Mouse (Mus musculus): ENCODE data around the gene Anapc4. TPM values are rescaled to one million over a fixed set of nuclear protein-coding genes. Genes with fewer than 3 reads are reported as not detected.

Gene Anapc4
- total RNA-seq, 2 experiments from 2014 or later: 58.1 to 60.2 TPM

DNA sequence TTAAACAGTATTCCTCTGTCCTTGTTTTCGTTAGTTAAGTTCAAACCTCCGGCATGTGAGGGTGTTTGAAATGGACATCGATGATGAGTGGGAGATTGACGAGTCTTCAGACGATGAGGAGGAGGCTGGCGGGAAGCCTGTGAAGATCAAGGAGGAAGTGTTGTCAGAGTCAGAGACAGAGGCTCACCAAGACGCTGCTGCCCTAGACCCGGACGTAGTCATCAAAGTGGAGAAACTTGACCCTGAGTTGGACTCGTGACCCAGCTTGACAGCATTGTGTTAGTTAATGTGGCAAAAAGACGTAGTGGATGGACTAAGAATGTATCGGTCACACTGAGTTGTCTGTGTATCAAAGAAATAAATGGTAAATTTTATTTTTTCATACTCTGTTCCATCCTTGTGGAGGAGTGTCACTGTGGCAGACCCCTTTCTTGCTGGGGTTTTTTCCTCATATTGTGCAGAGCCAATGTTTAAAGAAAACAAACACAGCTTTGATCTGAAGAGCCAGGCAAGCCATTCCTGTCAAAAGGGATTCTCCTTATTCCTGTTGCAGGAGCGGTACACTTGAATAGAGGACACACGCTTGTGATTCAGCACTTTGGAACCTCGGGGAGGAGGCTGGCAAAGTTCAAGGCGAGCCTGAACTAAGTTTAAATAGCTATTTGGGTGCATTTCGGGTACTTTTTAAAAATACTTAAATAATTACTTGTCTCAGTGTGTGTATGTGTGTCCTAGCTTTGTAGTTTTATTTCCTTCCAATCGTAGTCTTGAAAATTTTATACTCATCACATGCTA, 32.7 kb downstream of the Anapc4 start:
- DNase-seq (ENCODE audit: low spot score in 2 of 2): no peak

DNA sequence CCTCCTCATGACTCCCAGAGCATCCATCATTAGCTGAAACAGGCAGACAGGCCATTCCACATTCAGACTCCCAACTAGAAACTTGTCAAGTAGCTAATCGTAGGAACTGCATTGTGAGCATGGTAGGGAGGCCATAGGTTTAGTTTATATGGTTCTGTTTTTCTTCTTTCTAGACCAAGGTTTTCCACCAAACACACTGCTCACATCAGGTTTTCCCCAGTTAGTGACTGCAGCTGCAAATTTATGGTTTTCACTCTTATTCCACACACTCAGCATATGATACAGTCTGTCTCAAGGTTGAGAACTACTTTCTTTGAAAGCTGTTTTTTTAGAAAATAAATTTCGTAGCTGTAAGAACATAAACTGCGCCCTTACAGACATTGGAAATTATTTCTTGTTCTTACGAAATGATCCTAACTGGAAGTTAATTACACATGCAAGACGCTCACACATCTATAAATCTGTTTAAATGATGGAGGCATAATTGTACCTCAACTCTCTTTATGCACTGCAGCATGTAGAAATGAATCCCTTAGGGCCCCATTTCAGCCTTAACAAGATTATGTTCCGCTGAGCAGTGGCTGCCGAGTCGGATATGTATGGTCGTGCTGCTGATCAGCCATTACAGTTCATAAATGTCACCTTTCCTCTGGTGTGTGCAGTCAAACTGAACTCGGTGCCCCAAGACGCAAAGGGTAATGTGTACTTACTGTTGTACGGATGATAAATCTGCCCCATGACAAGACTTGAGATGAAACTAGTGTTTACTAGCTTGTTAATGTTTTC, 35.3 kb downstream of the Anapc4 start:
- no peak for DNase-seq (ENCODE audit: low spot score in 2 of 2)

DNA sequence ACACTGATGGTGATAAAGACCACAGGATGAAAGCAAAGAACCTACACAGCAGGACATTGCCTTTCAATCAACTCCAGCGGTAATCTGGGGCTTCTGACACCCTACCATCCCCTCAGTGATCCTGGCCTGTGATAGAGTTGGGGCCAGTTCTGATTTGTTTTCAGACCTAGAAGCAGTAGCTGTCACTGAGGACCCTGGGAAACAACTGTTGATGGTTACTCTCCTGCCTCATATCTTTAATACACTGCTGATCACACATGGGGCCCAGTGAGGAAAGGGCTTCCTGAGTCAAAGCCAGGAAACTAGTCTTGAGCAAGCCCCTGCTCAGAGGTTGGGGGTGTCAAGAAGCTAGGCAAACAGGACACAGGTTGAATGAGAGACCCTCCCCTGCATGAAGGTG, 37.6 kb downstream of the Anapc4 start:
- no peak for DNase-seq (ENCODE audit: low spot score in 2 of 2)

DNA sequence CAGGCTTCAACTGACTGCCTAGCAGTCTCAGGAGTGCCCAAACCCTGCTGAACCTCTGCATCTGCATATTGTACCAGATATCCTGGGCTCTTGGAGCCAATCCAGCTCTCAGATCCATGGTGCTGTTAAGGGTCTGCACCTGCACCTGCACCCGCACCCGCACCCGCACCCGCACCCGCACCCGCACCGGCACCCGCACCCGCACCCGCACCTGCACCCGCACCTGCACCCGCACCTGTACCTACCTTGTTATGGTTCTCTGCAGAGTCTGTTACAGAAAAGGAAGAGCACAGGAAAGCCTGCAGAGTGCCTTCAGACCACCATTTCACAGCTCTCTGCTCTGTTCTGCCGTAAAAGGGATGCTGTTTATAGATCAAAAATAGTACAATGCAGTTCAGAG, 38.2 kb downstream of the Anapc4 start:
- DNase-seq (ENCODE audit: low spot score in 2 of 2): no peak

DNA sequence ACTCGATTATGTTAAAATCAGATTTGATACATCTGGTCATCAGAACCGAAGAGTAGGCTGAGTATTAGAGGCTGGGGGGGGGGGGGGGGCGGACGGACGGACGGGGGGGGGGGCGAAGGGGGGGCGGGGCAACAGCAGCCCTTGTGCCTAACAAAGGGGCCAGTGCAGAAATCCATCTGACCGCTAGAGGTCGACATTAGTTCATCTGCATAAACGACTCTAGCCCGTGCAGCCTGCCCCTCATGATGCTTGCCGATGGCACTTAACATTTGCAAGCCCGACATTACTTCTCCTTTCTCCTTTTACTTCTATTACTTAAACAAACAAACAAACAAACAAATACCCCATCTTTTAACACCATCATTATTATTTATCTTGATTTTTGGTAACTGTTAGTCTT, 45.0 kb downstream of the Anapc4 start:
- peak; percentile 55 to 64 for DNase-seq (ENCODE audit: low spot score in 2 of 2)

DNA sequence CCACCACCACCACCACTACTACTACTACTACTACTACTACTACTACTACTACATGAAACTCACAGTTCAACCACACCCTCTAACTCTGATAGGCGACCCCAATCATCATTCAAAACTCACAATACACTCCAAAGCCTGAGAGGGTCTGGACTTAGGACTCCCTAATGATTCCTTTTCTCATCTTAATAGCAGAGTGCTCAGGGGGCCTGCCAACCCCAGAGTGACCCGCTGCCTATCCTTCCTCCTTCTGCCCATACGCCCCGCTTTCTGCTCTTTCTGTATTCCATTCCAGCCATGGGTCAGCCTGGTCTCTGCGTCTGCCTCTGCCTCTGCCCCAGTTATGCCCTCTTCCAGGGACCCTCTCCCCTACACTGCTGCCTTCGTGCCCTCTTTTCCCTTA, 46.1 kb downstream of the Anapc4 start:
- no peak for DNase-seq (ENCODE audit: low spot score in 2 of 2)

DNA sequence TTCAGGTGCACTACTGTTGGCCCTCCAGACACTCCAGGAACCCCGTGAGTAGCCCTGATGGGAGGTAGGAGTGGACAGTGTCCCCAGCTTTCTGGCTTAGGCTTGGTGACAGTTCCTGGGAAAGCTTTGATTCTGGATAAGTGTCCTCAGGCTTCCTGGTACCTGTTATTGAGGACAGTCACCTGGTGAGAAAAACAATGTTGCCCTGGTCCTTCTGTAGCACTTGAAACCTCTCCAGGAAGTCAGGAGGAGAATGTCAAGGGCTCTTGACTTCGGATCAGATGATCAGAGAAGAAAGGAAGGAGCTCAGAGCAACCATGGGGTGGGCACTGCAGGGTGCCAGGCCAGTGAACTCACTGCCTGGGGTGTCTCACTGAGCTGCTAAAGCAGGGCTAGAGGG, 48.6 kb downstream of the Anapc4 start:
- no peak for DNase-seq (ENCODE audit: low spot score in 2 of 2)

DNA sequence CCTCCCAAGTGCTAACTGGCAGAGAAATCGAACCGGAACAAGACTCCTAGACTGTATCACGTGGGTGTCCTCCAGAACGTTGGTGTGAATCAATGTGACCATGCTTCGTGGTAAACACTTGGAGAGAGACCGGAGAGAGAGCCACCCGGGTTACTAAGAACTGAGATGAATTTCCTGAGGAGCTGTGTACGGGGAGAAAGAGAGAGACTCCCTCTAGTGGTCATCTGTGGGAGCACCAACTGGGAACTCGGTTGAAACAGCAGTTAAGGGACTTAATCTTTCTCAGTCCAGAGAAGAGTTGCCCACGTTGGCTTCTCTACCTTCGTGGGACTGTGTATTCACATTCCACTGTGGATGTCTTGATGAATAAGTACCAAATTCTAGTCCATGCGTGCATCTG, 53.3 kb downstream of the Anapc4 start:
- peak; percentile 60 to 71 for DNase-seq (ENCODE audit: low spot score in 2 of 2)

DNA sequence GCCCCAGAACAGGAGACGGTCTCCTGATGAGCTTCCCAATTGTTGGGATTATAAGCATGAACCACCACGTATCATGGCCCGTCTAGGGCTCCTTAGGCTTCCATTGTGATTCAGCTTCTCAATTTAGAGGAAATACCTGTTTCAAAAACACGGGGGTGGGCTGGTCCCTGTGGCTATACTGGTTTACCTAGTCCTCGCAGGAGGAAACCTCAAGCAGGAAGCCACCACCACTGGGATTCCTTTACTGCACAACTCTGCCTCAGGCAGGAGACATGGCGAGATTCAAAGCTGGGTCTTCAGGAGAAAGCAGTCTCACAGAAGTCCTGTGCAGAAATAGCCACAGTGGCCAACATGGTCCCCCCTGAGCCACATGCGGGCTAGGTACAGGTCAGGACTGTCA, 56.1 kb downstream of the Anapc4 start:
- no peak for DNase-seq (ENCODE audit: low spot score in 2 of 2)

DNA sequence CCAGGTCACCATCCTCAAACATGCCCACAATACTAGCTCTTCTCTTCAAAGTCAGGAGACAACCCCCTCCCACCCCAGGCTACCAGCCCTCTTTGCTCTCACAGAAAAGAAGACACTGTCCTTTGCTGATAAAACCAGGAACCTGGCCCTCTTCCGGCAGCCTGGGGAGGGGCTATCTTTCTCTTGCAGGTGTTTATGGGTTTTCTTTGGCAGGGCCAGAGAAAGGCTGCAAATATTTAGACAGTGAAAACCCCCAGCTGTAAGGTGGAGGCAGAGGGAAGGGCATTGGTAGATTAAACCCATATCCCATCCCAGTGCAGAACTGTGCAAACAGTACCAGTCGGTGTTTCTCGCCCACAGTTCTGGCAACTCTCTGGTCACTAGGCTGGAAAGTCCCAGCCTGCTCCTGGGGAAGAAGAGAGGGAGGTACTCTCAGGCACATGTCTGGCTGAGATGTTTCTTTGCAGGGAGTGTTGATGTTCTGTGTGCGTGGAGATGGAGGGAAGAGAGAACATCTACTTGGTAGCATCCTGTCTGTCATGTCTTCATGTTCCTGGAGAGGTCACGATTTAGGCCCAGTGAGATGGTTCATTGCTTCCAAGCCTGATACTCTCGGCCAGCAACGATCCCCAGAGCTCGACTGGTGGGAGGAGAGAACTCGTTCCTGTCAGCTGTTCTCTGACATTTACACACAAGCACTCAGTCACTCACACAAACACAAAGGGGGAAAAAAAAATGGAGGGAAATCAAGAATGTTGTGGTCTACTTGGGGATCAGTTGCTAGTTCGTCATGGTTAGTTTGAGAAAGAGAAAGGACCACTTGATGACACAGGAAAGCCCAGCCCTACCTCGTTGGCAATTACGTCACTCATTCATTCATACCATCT, 58.4 kb downstream of the Anapc4 start:
- DNase-seq (ENCODE audit: low spot score in 2 of 2): peak in 1 of 2 experiments; percentile 5

DNA sequence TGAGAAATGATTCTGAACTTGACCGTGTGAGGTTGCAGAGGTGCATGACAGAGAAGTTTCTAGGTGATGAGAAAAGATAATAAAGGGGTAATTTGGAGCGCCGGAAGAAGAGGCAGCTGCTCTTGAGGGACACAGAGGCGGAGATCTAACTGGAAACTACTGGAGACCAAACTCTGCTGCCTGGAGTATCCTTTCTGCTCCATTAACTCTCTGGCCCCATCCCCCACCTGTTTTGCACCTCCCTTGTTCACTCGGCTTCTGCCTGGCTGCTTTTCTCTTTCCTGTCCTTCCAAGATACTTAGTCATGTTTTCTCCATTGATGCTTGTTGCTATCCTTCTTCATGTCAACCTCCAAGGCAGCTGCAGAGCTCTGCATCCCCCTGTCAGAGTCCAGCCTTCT, 60.1 kb downstream of the Anapc4 start:
- no peak for DNase-seq (ENCODE audit: low spot score in 2 of 2)

DNA sequence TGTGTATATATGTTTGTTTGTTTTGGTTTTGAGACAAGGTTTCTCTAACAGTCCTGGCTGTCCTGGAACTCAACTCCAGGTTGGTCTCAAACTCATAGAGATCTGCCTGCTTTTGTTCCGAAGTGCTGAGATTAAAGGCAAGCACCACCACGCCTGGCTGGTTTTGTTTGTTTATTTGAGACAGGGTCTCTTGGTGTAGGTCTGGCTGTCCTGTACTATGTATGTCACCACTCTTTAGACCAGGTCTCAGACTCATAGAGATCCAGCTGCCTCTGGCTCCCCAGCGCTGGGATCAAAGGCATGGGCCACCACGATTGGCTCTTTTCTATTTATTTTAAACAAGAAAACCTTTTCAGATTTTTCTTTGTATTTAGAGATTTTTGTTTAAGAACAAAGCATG, 70.4 kb downstream of the Anapc4 start:
- no peak for DNase-seq (ENCODE audit: low spot score in 2 of 2)

DNA sequence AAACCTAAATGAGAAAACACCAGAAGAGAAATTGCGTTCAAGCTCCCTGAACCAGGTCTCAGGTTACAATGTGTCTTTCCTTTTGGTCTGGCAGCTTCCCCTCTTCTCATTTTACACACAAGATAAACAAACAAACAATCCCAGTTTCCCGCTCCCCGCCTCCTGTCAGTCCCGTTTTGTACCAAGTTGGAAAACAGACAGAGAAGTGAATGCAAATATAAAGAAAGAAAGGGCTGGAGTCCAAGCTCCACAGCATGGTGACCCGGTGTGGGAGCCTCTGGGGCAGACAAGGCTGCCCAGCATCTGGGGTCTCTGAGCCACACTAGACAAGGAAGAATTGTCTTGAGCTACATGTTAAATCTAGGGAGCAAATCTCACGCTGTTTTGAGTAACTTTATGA, 70.9 kb downstream of the Anapc4 start:
- no peak for DNase-seq (ENCODE audit: low spot score in 2 of 2)

DNA sequence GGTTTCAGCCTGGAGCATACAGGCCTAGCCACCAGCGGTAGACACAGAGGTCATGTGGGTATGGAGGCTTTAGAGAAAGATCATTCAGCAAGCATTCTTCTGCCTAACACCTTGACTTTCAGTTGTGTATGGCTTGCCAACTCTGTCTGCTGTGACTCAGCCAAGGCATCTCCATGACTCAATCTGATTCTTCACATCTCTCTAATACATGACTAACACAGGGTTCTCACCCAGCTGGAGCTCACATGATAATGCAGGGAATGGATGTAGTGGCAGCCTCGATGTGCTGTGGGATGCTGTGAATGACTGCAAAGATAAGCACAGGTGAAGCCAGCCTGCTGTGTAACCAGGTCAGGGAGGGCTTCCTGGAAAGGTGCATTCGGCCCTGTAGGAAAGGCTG, 74.4 kb downstream of the Anapc4 start:
- peak; percentile 7 to 9 for DNase-seq (ENCODE audit: low spot score in 2 of 2)

DNA sequence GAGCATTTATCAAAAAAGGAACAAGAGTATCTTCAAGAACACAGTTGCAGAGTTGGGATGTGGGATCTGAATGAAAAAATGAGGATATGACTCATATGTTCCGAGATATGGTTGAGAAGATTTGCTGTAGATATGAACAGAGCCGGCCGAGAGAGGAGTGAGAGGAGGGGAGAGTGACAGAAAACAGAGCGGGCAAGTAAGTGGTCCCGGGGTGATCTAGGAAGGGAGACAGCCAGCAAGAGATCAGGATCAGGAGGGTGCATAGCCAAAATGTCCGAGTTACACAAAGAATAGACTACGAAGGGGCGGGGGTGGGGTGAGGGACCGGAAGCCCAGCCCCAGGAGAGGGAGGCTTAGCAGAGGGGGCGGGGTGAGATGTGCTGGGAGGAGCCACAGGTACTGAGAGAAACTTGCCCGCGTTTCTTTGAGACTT, 76.4 kb downstream of the Anapc4 start:
- peak in 1 of 2 experiments; percentile 9 for DNase-seq (ENCODE audit: low spot score in 2 of 2)

DNA sequence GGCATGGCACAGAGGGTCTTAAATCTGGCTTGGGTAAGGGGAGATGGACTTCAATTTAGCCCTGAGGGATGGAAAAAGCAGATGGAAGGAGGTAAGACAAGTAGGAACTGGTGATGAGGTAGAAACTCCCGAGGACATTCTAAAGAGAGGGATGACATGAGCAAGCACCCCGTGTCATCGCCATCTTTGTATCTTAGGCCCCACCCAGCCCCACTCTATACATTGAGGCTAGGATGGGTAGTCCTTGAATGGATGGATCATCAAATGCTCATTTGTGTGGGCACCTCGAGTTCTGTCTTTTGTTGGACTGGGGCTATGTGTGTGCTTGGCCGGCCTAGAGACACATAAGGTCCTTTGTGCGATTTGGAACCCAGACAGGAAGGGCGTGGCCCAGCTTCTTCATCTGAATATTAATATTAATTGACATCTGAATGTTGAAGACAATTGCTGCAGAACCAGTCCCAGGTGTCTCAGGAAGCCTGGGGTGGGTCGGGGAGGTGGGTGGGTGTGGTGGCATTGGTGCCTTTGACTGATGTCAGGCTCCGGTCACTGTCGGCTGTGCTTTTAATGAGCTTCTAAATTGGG, 77.6 kb downstream of the Anapc4 start:
- no peak for DNase-seq (ENCODE audit: low spot score in 2 of 2)

DNA sequence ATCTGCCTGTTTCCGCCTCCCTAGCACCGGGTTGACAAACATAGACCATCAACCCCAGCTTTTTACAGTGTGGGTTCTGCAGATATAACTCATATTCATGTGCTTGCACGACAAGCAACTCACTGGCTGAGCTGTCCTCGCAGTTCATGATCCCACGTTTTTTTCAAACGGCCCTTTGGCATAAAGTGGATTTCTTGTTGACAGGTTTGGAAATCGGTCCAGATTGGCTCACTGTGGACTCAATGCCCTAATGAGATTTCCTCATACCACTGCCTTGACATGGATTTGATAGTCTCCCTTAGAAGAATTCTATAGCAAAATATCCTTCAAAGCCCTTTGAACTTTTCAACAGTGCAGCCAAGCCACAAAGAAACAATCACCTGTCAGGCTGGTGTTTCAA, 79.9 kb downstream of the Anapc4 start:
- no peak for DNase-seq (ENCODE audit: low spot score in 2 of 2)

DNA sequence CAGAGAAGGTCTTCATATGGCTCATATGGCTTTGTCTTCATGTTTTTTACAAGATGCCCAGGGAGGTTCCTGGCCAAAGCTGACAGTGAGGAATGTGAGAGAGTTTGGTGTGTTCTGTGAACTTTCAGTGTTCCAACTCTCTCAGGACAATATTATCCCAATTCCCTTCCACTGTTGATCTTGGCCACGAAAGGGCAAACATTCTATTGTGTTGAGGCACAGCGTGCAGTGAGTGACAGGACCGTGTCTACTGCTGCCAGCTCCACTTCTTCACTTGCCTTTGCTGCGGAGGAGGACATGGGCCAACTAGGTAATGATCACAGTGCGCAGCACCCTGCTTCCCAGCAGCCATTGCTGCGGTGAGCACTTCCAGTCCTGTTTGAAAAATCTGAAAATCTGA, 82.4 kb downstream of the Anapc4 start:
- DNase-seq (ENCODE audit: low spot score in 2 of 2): no peak

Data from left cerebral cortex, adult 18-20 months (tissue).